Mouse (Mus musculus): ENCODE data around the gene Gm11563.

GRCm38 (mm10) chr11:99609126-99609525 is 49.6 kb downstream of the Gm11563 start:
- TF ChIP-seq CTCF (IDR thresholded peaks at IDR 0.05; ENCODE audit: control insufficient read depth, insufficient read depth, insufficient read length) (no peak), CEBPB (IDR thresholded peaks at IDR 0.05; ENCODE audit: low read depth) (no peak), USF1 (IDR thresholded peaks at IDR 0.05; ENCODE audit: low read depth) (no peak)
